Mouse (Mus musculus): ENCODE results near the gene Fis1. TPM values are rescaled to one million over a fixed set of nuclear protein-coding genes. Genes with fewer than 3 reads are reported as not detected.
A peak's percentile ranks its signal among the peaks of the same experiment; 100 is the strongest.
"Not testable (repeated sequence)": the region's sequence is repeated elsewhere in the genome, so short reads cannot be mapped to it uniquely, and the experiment has no call there.

The Fis1 gene
- total RNA-seq, 2 experiments from 2014 or later = 256 to 271 TPM

DNA sequence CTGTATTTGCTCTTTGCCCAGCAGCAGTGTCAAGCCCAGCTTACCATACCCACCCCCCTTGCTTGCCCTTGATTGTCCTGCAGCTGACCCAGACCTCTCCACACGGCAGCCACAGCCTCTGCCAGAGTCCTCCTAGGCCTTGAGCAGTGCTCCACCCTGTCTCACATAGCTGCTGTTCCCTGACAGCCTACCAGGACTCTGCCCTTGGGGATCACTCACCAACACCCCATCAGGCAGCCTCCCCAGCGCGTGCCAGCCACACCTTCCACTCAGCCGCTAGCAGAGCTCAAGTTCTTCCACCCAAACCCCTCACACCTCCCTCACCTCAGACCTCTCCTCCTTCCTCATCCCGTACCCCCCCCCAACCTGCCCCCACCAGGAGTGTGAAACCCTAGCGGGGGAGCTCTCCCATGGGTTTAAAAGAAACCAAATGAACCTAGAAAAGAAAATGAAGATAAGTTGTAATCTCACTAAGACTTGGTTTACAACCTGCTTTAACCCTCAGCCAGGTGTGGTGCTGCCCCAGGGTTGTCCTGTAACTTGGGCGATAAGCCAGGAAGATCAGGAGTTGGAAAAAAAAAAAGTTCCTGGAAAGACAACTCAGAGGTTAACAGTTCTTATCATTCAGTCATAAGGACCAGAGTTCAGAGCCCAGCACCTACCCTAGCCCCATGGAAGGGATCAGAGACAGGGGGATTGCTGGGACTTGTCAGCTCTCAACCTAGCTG lies 29.2 kb upstream of the Fis1 start:
- DNase-seq (ENCODE audit: extremely low spot score in 1 of 2, low spot score in 2 of 2) = no peak
- no peak for TF ChIP-seq CTCF (IDR thresholded peaks at IDR 0.05)
- Histone ChIP-seq H3K27ac (no peak overlapping the region), H3K4me3 (no peak overlapping the region)
- intact Hi-C loops (cut with DNase I) = no loop called here

DNA sequence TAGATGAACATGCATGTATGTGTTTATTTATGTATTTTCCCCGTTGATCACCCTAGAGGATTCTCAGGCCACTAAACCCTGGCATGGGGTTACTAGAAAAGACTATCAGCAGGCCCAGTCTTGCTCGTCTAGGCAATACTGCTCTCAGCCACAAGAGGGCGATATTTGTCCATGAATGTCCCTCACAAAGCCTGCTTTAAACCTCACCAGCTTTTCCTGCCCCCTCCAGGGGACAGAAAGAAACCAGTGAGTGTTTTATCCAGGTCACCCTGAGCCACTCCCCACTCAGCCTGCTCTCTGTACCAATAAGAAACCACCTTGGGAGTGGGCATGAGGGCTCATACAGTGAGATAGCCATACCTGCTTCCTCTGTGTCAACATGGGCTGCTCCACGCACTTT lies 24.0 kb upstream of the Fis1 start:
- DNase-seq (ENCODE audit: extremely low spot score in 1 of 2, low spot score in 2 of 2) = peak; percentile 80 to 87
- Histone ChIP-seq H3K27ac (no peak overlapping the region), H3K4me3 (no peak overlapping the region)
- TF ChIP-seq CTCF (IDR thresholded peaks at IDR 0.05) = peak; percentile 96
- intact Hi-C loops (cut with DNase I) = loop anchor here (1.0 to 2.0 kb wide), 2 partner anchors 40 to 180 kb away; no protein-coding TSS in a partner anchor

- DNase-seq (ENCODE audit: extremely low spot score in 1 of 2, low spot score in 2 of 2) = no peak
- no peak for TF ChIP-seq CTCF (IDR thresholded peaks at IDR 0.05)
- intact Hi-C loops (cut with DNase I) = no loop called here
- peak overlapping the region; percentile 53; the same call in 1 of the 2 replicates for H3K27ac ChIP-seq
- no peak overlapping the region for H3K4me3 ChIP-seq
Measured at GRCm38 (mm10) chr5:136931896-136932295, 21.2 kb upstream of the Fis1 start.

GRCm38 (mm10) chr5:136932956-136933355 lies 20.1 kb upstream of the Fis1 start:
- DNase-seq (ENCODE audit: extremely low spot score in 1 of 2, low spot score in 2 of 2) = no peak
- intact Hi-C loops (cut with DNase I) = no loop called here
- no peak for TF ChIP-seq CTCF (IDR thresholded peaks at IDR 0.05)
- Histone ChIP-seq H3K4me3 (no peak overlapping the region), H3K27ac (no peak overlapping the region)

GRCm38 (mm10) chr5:136933930-136934329 lies 19.1 kb upstream of the Fis1 start:
- Histone ChIP-seq H3K27ac (no peak overlapping the region), H3K4me3 (no peak overlapping the region)
- DNase-seq (ENCODE audit: extremely low spot score in 1 of 2, low spot score in 2 of 2) = no peak
- TF ChIP-seq CTCF (IDR thresholded peaks at IDR 0.05) = no peak
- intact Hi-C loops (cut with DNase I) = no loop called here

DNA sequence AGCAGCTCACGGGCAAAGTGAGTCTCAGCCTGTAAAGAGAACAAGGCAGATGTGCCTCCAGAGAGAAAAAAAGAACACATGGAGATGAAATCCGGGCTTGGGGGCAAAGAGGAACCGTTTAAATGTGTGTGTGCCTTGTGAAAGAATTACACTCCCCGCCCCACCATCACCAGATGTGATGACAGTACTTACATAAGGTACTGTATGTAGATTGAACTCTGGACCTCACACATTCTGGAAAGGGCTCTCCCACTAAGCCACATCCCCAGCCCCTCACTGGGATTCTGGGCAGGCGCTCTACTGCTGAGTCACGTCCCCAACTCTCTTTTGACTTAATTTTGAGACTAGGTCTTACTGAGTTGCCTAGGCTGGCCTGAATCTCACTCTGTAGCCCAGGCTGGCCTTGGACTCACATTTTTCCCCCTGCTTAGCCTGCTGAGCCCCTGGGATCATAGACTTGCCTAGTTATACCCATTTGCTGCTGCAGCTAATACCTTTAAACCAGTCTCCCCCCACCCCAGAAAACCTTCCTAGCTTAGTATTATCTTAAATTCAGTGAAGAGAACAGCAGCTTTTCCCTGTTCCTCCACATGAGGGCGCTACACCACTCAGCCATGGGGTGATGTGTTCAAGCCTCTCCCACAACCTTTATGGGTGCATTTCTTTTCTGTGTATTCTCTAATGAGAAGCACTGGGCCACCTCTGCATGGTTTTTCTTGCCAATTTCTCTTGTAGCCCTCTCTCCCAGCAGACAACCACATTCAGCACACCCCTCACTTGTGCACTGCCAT lies 17.0 kb upstream of the Fis1 start:
- no peak for DNase-seq (ENCODE audit: extremely low spot score in 1 of 2, low spot score in 2 of 2)
- Histone ChIP-seq H3K27ac (no peak overlapping the region), H3K4me3 (no peak overlapping the region)
- peak; percentile 54 for TF ChIP-seq CTCF (IDR thresholded peaks at IDR 0.05)
- intact Hi-C loops (cut with DNase I) = no loop called here

GRCm38 (mm10) chr5:136936750-136937149 lies 16.3 kb upstream of the Fis1 start:
- no peak for TF ChIP-seq CTCF (IDR thresholded peaks at IDR 0.05)
- intact Hi-C loops (cut with DNase I) = no loop called here
- no peak overlapping the region for H3K27ac ChIP-seq
- no peak for DNase-seq (ENCODE audit: extremely low spot score in 1 of 2, low spot score in 2 of 2)
- no peak overlapping the region for H3K4me3 ChIP-seq

GRCm38 (mm10) chr5:136937621-136938020 lies 15.5 kb upstream of the Fis1 start:
- TF ChIP-seq CTCF (IDR thresholded peaks at IDR 0.05) = no peak
- intact Hi-C loops (cut with DNase I) = no loop called here
- DNase-seq (ENCODE audit: extremely low spot score in 1 of 2, low spot score in 2 of 2) = no peak

GRCm38 (mm10) chr5:136939284-136939683 lies 13.8 kb upstream of the Fis1 start:
- no peak for DNase-seq (ENCODE audit: extremely low spot score in 1 of 2, low spot score in 2 of 2)
- Histone ChIP-seq H3K4me3 (no peak overlapping the region), H3K27ac (no peak overlapping the region)
- peak; percentile 46 for TF ChIP-seq CTCF (IDR thresholded peaks at IDR 0.05)
- intact Hi-C loops (cut with DNase I) = no loop called here

More at GRCm38 (mm10) chr5:136937621-136938020, 15.5 kb upstream of the Fis1 start:
- H3K4me3 ChIP-seq = no peak overlapping the region
- no peak overlapping the region for H3K27ac ChIP-seq

DNA sequence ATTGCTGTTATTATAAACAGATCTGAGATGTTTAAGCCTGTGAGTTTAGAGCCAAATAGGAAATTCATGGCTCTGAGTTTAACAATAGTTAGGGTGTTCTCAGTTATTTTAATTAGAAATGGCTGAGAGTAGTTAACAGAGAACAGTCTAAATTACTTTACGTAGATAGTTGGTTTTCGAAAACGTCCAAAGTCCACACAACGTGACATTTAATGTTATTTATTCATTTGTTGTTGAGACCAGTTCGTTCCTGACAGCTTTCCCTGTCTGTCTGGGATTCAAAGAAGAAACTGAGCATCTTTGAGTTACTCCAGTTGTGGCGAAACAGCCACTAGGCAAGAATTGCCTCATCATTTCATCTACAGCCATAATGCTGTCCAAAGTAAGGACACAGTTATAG lies 13.0 kb upstream of the Fis1 start:
- DNase-seq (ENCODE audit: extremely low spot score in 1 of 2, low spot score in 2 of 2); intact Hi-C loops (cut with DNase I); H3K27ac ChIP-seq; H3K4me3 ChIP-seq: not testable (repeated sequence)

DNA sequence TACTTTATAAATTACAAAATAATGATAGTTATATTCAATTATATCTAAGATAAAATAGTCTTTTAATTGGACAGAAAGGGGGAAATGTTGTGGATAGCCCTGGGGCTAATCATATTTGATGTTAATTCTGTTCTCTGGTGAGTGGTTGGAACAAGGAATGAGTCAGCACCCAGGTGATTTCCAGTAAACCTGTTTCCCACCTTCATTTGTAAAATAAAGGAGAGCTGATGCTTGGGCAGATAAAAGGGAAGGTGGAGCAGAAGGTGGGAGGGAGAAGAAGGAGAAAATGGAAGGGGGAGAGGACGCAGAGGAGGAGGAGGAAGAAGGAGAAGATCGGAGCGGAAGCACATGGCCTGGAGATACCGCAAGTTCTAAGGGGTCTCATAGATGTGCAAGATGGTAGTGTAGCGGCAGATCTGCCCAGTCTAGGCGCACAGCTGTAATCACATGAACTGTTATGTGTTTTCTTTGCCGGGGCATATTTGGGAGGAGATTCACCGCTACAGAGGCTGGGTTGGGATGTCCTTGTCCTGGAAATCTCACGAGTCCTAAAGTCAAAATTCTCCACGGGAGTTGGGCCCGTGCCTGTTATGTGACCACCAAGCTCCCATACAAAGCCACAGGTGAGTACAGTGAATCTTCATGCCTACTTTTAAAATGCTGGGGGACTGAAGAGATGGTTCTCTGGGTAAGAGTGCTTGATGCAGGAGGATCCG lies 12.1 kb upstream of the Fis1 start:
- no peak overlapping the region for H3K4me3 ChIP-seq
- intact Hi-C loops (cut with DNase I) = no loop called here
- H3K27ac ChIP-seq = no peak overlapping the region
- TF ChIP-seq CTCF (IDR thresholded peaks at IDR 0.05) = no peak
- no peak for DNase-seq (ENCODE audit: extremely low spot score in 1 of 2, low spot score in 2 of 2)

DNA sequence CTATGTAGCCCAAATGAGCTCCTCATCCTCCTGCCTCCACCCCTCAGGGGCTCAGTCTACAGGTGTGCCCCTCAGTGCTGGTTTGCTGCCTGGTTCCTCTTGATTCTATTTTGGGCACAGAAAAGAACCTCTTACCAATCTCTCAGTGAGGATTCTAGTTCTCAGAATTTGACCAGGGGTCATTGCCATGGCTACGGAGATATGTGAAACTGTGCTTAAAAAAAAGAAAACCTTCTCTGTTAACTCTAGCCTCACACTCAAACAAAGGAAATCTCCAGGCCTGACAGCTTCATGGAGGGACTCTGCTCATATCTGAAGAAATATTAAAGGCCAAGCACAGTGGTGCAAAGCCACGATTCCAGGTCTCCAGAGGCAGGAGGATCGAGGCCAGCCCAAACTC lies 10.3 kb upstream of the Fis1 start:
- TF ChIP-seq CTCF (IDR thresholded peaks at IDR 0.05) = no peak
- H3K27ac ChIP-seq = no peak overlapping the region
- H3K4me3 ChIP-seq = no peak overlapping the region
- intact Hi-C loops (cut with DNase I) = no loop called here
- DNase-seq (ENCODE audit: extremely low spot score in 1 of 2, low spot score in 2 of 2) = no peak

Measured in left cerebral cortex, adult 2 months (tissue).